Mouse (Mus musculus): ENCODE data around the gene Tex19.1. TPM values are rescaled to one million over a fixed set of nuclear protein-coding genes. Genes with fewer than 3 reads are reported as not detected.
A peak's percentile ranks its signal among the peaks of the same experiment; 100 is the strongest.

Tex19.1 gene
- total and polyA plus RNA-seq, 3 experiments = 0.10 to 0.19 TPM; not detected in 1

DNA sequence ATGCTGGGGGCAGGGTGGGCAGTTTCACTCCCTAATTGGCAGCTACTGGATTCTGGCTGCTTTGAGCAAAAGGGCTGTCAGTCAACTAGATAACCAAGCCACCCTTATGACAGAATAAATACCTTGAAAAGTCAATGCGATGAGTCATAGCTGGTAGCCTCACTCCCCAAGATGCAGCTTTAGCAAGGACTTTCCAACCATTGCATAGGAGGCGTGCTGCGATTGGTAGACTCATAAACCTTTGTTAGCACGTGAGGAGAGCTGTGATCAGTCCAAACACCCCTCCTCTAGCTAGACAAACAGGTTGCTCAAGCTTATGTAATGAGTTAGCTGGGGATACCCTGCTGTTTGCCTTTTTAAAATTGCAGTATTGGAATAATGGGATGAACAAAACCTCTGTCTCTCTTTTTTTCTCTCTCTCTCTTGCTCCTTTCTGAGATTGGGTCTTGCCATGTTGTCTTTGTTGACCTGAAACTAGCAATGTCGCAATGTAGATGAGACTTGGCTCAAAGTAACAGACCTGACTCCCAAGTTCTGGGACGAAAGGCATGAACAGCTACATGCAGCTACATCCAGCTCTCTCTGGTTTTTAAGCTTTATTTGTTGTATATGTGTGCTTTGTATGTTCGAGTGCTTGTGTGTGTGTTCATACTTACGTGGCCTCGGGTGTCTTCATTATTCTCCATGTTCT, 2.5 kb upstream of the Tex19.1 start:
- Histone ChIP-seq H3K4me3 (ENCODE audit: control insufficient read depth in 1 of 2, insufficient read depth in 1 of 2, low read depth in 2 of 2, low read length in 2 of 2) (no peak overlapping the region), H3K79me2 (ENCODE audit: control insufficient read depth, insufficient read depth, low read length, poor library complexity) (no peaks in the 10 kb centered on the region), H3K36me3 (ENCODE audit: control insufficient read depth in 1 of 2, insufficient read depth in 2 of 2, low read length in 2 of 2) (no peaks in the 10 kb centered on the region), H3K4me1 (ENCODE audit: control insufficient read depth in 1 of 2, insufficient read depth in 2 of 2, low read length in 2 of 2) (peaks cover 0 to 3% of the 10 kb centered on the region in 2 experiments; a peak in 1 of 4 replicates), H3K27ac (ENCODE audit: control insufficient read depth, low read depth, low read length) (no peak overlapping the region), H3K9me3 (replicated peaks; ENCODE audit: insufficient read depth, low read length) (no peaks in the 10 kb centered on the region), H3K27me3 (ENCODE audit: control insufficient read depth in 1 of 2, insufficient read depth in 2 of 2, low read length in 2 of 2) (peaks cover 2% of the 10 kb centered on the region in 2 experiments; a peak in 3 of 4 replicates), H3K9ac (ENCODE audit: control insufficient read depth, low read depth, low read length, poor library complexity, severe bottlenecking) (no peak overlapping the region)
- TF ChIP-seq TAL1 (IDR thresholded peaks at IDR 0.05; ENCODE audit: low read length) (no peak), POLR2AphosphoS5 (IDR thresholded peaks at IDR 0.05; ENCODE audit: borderline replicate concordance, low read depth, low read length) (no peak), POLR2AphosphoS2 (IDR thresholded peaks at IDR 0.05; ENCODE audit: low read length) (no peak), ZMIZ1 (IDR thresholded peaks at IDR 0.05; ENCODE audit: low read depth, low read length) (no peak), GATA1 (IDR thresholded peaks at IDR 0.05; ENCODE audit: low read depth, low read length) (no peak), CHD1 (IDR thresholded peaks at IDR 0.05; ENCODE audit: low read depth, low read length) (no peak), SMC3 (IDR thresholded peaks at IDR 0.05; ENCODE audit: low read depth, low read length) (no peak), USF2 (IDR thresholded peaks at IDR 0.05; ENCODE audit: borderline replicate concordance in 1 of 2, insufficient read depth in 1 of 2, low read depth in 1 of 2, low read length in 2 of 2) (no peak), TCF12 (IDR thresholded peaks at IDR 0.05; ENCODE audit: low read depth, low read length) (no peak), E2F4 (IDR thresholded peaks at IDR 0.05; ENCODE audit: borderline replicate concordance, low read depth, low read length) (no peak), UBTF (IDR thresholded peaks at IDR 0.05; ENCODE audit: borderline replicate concordance, insufficient read depth, low read depth, low read length) (no peak), MEF2A (IDR thresholded peaks at IDR 0.05; ENCODE audit: extremely low read depth, insufficient replicate concordance, low read depth, low read length, poor library complexity, severe bottlenecking) (no peak), MAX (IDR thresholded peaks at IDR 0.05; ENCODE audit: low read length) (no peak), NRF1 (IDR thresholded peaks at IDR 0.05; ENCODE audit: insufficient read depth, low read depth, low read length, poor library complexity, severe bottlenecking) (no peak)
- peak; percentile 36 for DNase-seq (ENCODE audit: low read depth, low spot score)

DNA sequence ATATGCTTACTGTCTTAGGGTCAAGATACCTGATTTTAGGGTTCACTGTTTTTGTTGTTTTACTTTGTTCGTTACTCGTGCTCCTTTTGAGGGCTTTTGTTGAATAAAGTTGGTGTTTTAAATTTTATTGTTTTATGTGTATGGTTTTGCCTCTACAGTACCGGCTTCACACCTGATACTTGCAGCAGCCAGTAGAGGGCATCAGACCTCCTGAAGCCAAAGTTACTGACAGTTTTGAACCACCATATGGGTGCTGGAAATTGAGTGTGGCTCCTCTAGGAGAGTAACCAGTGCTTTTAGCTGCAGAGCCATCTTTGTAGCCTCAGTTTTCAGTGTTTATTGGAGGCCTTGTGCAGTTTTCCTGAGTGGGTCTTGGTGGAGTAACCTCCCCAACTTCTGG, 2.2 kb downstream of the Tex19.1 start:
- H3K4me3 ChIP-seq (ENCODE audit: control insufficient read depth in 1 of 2, insufficient read depth in 1 of 2, low read depth in 2 of 2, low read length in 2 of 2) = no peak overlapping the region
- H3K9ac ChIP-seq (ENCODE audit: control insufficient read depth, low read depth, low read length, poor library complexity, severe bottlenecking) = no peak overlapping the region
- H3K9me3 ChIP-seq (replicated peaks; ENCODE audit: insufficient read depth, low read length) = no peaks in the 10 kb centered on the region
- H3K36me3 ChIP-seq (ENCODE audit: control insufficient read depth in 1 of 2, insufficient read depth in 2 of 2, low read length in 2 of 2) = no peaks in the 10 kb centered on the region
- H3K4me1 ChIP-seq (ENCODE audit: control insufficient read depth in 1 of 2, insufficient read depth in 2 of 2, low read length in 2 of 2) = no peaks in the 10 kb centered on the region
- no peaks in the 10 kb centered on the region for H3K79me2 ChIP-seq (ENCODE audit: control insufficient read depth, insufficient read depth, low read length, poor library complexity)
- TF ChIP-seq ZC3H11A (IDR thresholded peaks at IDR 0.05; ENCODE audit: low read depth, low read length) = peak; percentile 58
- TF ChIP-seq NELFE (IDR thresholded peaks at IDR 0.05; ENCODE audit: low read depth, low read length) = 0 out of 2 replicates have a peak, but pooled peaks have one; percentile 15
- TF ChIP-seq CTCF (IDR thresholded peaks at IDR 0.05 in 2 of 3, conservative IDR thresholded peaks at IDR 0.05 in 1 of 3; ENCODE audit: control insufficient read depth in 1 of 3, insufficient read depth in 1 of 3, low read depth in 2 of 3, low read length in 3 of 3, poor library complexity in 1 of 3, severe bottlenecking in 1 of 3) = peak; percentile 66 to 80 (median 72)
- TF ChIP-seq ZNF384 (IDR thresholded peaks at IDR 0.05; ENCODE audit: low read depth, low read length) = no peak
- no peak for TF ChIP-seq CHD2 (IDR thresholded peaks at IDR 0.05; ENCODE audit: low read length)
- peak; percentile 66 for TF ChIP-seq RAD21 (IDR thresholded peaks at IDR 0.05; ENCODE audit: low read depth, low read length)
- peak; percentile 36; the same call in 1 of the 2 replicates for TF ChIP-seq BHLHE40 (IDR thresholded peaks at IDR 0.05; ENCODE audit: borderline replicate concordance, low read depth, low read length)
- peak; percentile 79 for TF ChIP-seq SMC3 (IDR thresholded peaks at IDR 0.05; ENCODE audit: low read depth, low read length)
- no peaks in the 10 kb centered on the region; a peak in 1 of 4 replicates for H3K27me3 ChIP-seq (ENCODE audit: control insufficient read depth in 1 of 2, insufficient read depth in 2 of 2, low read length in 2 of 2)
- DNase-seq (ENCODE audit: low read depth, low spot score) = peak; percentile 64
- H3K27ac ChIP-seq (ENCODE audit: control insufficient read depth, low read depth, low read length) = no peak overlapping the region
